Mouse (Mus musculus) lung, embryonic 16.5 days (tissue): ENCODE results near the gene Atl3. TPM values are rescaled to one million over a fixed set of nuclear protein-coding genes. Genes with fewer than 3 reads are reported as not detected.

Experiments
- ATAC-seq: fragments of 200-750 bp; cut with Nextera tagmentation; 2 replicates; pipeline ENCODE4 v1.8.0; 2017; ENCODE audit warnings: low read depth, mild to moderate bottlenecking, moderate library complexity
- H3K27ac ChIP-seq: fragments of 300-500 bp; sonication (generic); 2 replicates; pipeline ENCODE4 v1.5.1; 2014; ENCODE audit warnings: mild to moderate bottlenecking, control low read depth, low read length
- H3K27me3 ChIP-seq: fragments of 300-500 bp; sonication (generic); 2 replicates; pipeline ENCODE4 v1.6.1; 2014; ENCODE audit warnings: low read depth, low read length, mixed read lengths; ENCODE audit not compliant: control insufficient read depth, insufficient read depth
- H3K36me3 ChIP-seq: fragments of 300-500 bp; sonication (generic); 2 replicates; pipeline ENCODE4 v1.6.1; 2014; ENCODE audit warnings: low read length; ENCODE audit not compliant: control insufficient read depth, insufficient read depth
- H3K4me1 ChIP-seq: fragments of 300-500 bp; sonication (generic); replicated peaks from 2 replicates; pipeline ENCODE4 v1.6.1; 2014; ENCODE audit warnings: low read length, mixed read lengths; ENCODE audit not compliant: control insufficient read depth, insufficient read depth
- H3K4me2 ChIP-seq: fragments of 300-500 bp; sonication (generic); 2 replicates; pipeline ENCODE4 v1.6.1; 2014; ENCODE audit warnings: low read depth, low read length, control low read depth
- H3K4me3 ChIP-seq: fragments of 300-500 bp; sonication (generic); 2 replicates; pipeline ENCODE4 v1.5.1; 2014; ENCODE audit warnings: mild to moderate bottlenecking, low read length, control low read depth
- H3K9ac ChIP-seq: fragments of 300-500 bp; sonication (generic); 2 replicates; pipeline ENCODE4 v1.6.1; 2014; ENCODE audit warnings: low read length, control low read depth
- H3K9me3 ChIP-seq: fragments of 300-500 bp; sonication (generic); 2 replicates; pipeline ENCODE4 v1.6.1; 2016; ENCODE audit warnings: low read length; ENCODE audit not compliant: control insufficient read depth
- WGBS: fragments of 180-500 bp; shearing (Covaris S2); extraction: QIAGEN DNeasy Blood & Tissue Kit; methylation state at CpG from one replicate; pipeline ENCODE4 v1.1.7; 2014; 5-methylcytosine and 5-hydroxymethylcytosine counted together
- polyA plus RNA-seq: library from polyadenylated mRNA; unstranded; fragments of >200 nt; fragmentation: Nextera tagmentation; extraction: Ambion mirVana; gene quantifications from 2 replicates; pipeline ENCODE4 v1.2.1, GENCODE M21; 2015

The Atl3 gene
- polyA plus RNA-seq, 1 experiment from 2014 or later = 17.2 TPM

GRCm38 (mm10) chr19:7481541-7482265, 12.1 kb upstream of the Atl3 start:
- 6% methylated on average over 12 of the region's 12 CpGs for WGBS

GRCm38 (mm10) chr19:7482266-7482598, 11.6 kb upstream of the Atl3 start:
- Histone ChIP-seq H3K36me3 (no peaks in the 10 kb centered on the region), H3K9ac (peak overlapping the region; percentile 100), H3K4me1 (peaks cover 7% of the 10 kb centered on the region; the same call in 1 of the 2 replicates), H3K27me3 (no peaks in the 10 kb centered on the region), H3K9me3 (no peaks in the 10 kb centered on the region), H3K4me2 (peak overlapping the region; percentile 64), H3K27ac (peak overlapping the region; percentile 100), H3K4me3 (peak overlapping the region; percentile 96)
- under 1% methylated on average over 7 of the region's 7 CpGs for WGBS
- no peak for ATAC-seq

More at GRCm38 (mm10) chr19:7481541-7482265, 12.1 kb upstream of the Atl3 start:
- Histone ChIP-seq H3K36me3 (no peaks in the 10 kb centered on the region), H3K9me3 (no peaks in the 10 kb centered on the region), H3K4me3 (peak overlapping the region; percentile 96), H3K4me2 (peak overlapping the region; percentile 64), H3K27ac (peak overlapping the region; percentile 71), H3K4me1 (peaks cover 7% of the 10 kb centered on the region; the same call in 1 of the 2 replicates), H3K27me3 (no peaks in the 10 kb centered on the region), H3K9ac (peak overlapping the region; percentile 100)
- ATAC-seq = no peak

GRCm38 (mm10) chr19:7482599-7483511, 11.0 kb upstream of the Atl3 start, which contains the start of gene Rtn3:
TSS of gene Rtn3 (minus strand) at chr19:7483281.
- Histone ChIP-seq H3K27ac (peak within 1 kb of the TSS; percentile 100), H3K27me3 (no peaks in the 10 kb centered on the region)
- WGBS = under 1% methylated on average over 79 of the region's 80 CpGs

GRCm38 (mm10) chr19:7483512-7483882, 10.3 kb upstream of the Atl3 start:
- H3K27me3 ChIP-seq = no peaks in the 10 kb centered on the region
- peak overlapping the region; percentile 96 for H3K4me3 ChIP-seq
- peak overlapping the region; percentile 100; the same call in 1 of the 2 replicates for H3K27ac ChIP-seq
- peak overlapping the region; percentile 64 for H3K4me2 ChIP-seq
- peaks cover 7% of the 10 kb centered on the region; the same call in 1 of the 2 replicates for H3K4me1 ChIP-seq
- H3K9me3 ChIP-seq = no peaks in the 10 kb centered on the region
- H3K9ac ChIP-seq = peak overlapping the region; percentile 1; the same call in 1 of the 2 replicates
- ATAC-seq = peak; percentile 44
- H3K36me3 ChIP-seq = no peaks in the 10 kb centered on the region
- WGBS = 2% methylated on average over 6 of the region's 6 CpGs

More at GRCm38 (mm10) chr19:7482599-7483511, 11.0 kb upstream of the Atl3 start, which contains the start of gene Rtn3:
- ATAC-seq = peak; percentile 96
- Histone ChIP-seq H3K4me3 (peak within 1 kb of the TSS; percentile 96), H3K36me3 (no peaks in the 10 kb centered on the region), H3K9me3 (no peaks in the 10 kb centered on the region), H3K9ac (peak within 1 kb of the TSS; percentile 100), H3K4me2 (peak within 1 kb of the TSS; percentile 64), H3K4me1 (peaks cover 7% of the 10 kb centered on the region; the same call in 1 of the 2 replicates)

GRCm38 (mm10) chr19:7484076-7484475, 9.8 kb upstream of the Atl3 start:
- H3K4me3 ChIP-seq = no peak overlapping the region; the same call in 1 of the 2 replicates
- H3K4me2 ChIP-seq = 0 out of 2 replicates have a peak overlapping the region, but pooled peaks have one; percentile 64
- H3K36me3 ChIP-seq = no peaks in the 10 kb centered on the region
- 56% methylated on average over 5 of the region's 5 CpGs for WGBS
- H3K9me3 ChIP-seq = no peaks in the 10 kb centered on the region
- peaks cover 7% of the 10 kb centered on the region; the same call in 1 of the 2 replicates for H3K4me1 ChIP-seq
- no peak for ATAC-seq
- 0 out of 2 replicates have a peak overlapping the region, but pooled peaks have one; percentile 9 for H3K9ac ChIP-seq
- no peaks in the 10 kb centered on the region for H3K27me3 ChIP-seq
- no peak overlapping the region for H3K27ac ChIP-seq

- no peak overlapping the region for H3K4me2 ChIP-seq
- no peaks in the 10 kb centered on the region for H3K9me3 ChIP-seq
- no peak overlapping the region for H3K27ac ChIP-seq
- no peak overlapping the region for H3K9ac ChIP-seq
- ATAC-seq = no peak
- no peaks in the 10 kb centered on the region for H3K4me1 ChIP-seq
- H3K36me3 ChIP-seq = no peaks in the 10 kb centered on the region
- 77% methylated on average over 8 of the region's 8 CpGs for WGBS
- no peak overlapping the region for H3K4me3 ChIP-seq
- H3K27me3 ChIP-seq = no peaks in the 10 kb centered on the region
Observed at GRCm38 (mm10) chr19:7487680-7488079, 6.2 kb upstream of the Atl3 start.

- Histone ChIP-seq H3K9ac (no peak overlapping the region), H3K4me1 (0 out of 2 replicates have a peak, but pooled peaks cover 5% of the 10 kb centered on the region), H3K36me3 (no peaks in the 10 kb centered on the region), H3K27me3 (no peaks in the 10 kb centered on the region), H3K4me3 (no peak overlapping the region), H3K9me3 (no peaks in the 10 kb centered on the region), H3K4me2 (no peak overlapping the region), H3K27ac (no peak overlapping the region)
- ATAC-seq = no peak
- WGBS = 79% methylated on average over 6 of the region's 6 CpGs
Observed at GRCm38 (mm10) chr19:7491960-7492359, 1.9 kb upstream of the Atl3 start.

- ATAC-seq = no peak
- Histone ChIP-seq H3K4me3 (no peak overlapping the region), H3K4me2 (no peak overlapping the region), H3K36me3 (no peaks in the 10 kb centered on the region), H3K27me3 (no peaks in the 10 kb centered on the region), H3K9ac (no peak overlapping the region), H3K9me3 (no peaks in the 10 kb centered on the region), H3K27ac (no peak overlapping the region), H3K4me1 (peaks cover 8% of the 10 kb centered on the region; the same call in 1 of the 2 replicates)
- WGBS = 81% methylated on average over 2 of the region's 2 CpGs
Observed at GRCm38 (mm10) chr19:7492682-7493081, 1.2 kb upstream of the Atl3 start.
